Mouse (Mus musculus): Measurements from ENCODE around the gene Zfp292.
A peak's percentile ranks its signal among the peaks of the same experiment; 100 is the strongest.

Gene Zfp292

DNA sequence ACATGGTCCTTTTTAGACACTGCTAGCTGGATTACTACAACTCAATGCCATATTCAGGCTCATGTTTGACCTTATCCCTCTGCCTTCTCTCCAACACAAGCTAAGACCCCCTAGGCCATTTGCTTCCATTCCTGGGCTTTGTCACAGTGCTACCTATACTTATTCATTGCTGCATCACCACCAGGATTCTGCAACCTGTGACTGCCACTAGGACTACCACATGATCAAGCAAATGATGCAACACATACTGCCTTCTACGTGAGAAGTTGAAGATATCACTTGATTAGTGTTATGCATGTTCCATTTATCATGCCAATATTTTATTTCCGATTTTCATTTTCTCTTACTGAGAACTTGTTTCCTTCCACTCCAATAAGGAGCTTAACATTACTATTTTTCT, 84.8 kb downstream of the Zfp292 start:
- no peak for DNase-seq (ENCODE audit: low read depth, low spot score)

DNA sequence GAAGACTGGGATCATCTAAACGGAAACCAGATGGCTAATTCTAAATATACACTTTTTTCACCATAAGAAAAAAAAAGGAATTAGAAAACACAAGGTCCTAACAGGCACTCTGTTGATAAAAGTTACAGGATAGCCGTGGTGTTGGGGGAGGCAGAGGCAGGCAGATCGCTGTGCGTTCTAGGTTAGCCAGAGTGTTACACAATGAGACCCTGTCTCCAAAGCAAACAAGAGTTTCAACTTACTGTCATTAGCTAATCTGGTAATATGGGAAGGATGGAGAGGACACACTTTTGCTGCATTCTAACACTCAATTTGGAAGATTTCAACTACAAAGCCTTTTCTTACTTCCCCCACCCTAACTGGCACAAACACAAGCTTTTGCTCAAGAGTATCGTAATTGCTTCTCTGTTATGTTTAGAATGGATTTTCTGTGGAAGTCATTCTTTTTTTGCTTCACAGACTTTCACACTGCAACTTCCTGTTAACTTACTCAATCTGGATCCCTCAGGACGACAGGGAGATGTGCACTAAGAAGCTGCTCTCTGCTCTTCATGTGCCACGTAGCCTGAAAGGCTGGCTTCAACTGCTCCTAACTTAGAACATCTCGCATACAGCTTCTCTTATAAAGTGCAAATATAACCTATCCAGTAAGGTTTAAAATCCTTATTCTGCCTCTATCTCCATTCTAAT, 85.3 kb downstream of the Zfp292 start:
- no peak for DNase-seq (ENCODE audit: low read depth, low spot score)

DNA sequence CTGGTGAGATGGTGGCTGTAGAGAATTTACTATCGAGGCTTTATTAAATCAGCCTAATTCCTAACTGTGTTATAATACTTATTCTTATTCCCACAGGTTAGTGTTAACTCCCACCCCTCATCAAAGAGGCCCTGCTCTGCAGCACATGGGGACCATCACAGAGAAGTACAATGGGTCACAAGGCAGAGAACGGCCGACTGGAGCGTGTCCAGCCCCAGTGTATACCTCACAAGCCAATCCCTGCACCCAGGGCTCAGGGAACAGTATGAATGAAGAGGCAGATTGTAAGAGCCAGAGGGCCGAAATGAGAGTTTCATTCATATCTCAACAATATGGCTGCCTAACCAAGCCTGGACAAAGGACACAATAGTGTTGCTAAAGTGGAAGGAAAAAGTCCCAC, 86.5 kb downstream of the Zfp292 start:
- DNase-seq (ENCODE audit: low read depth, low spot score): no peak

DNA sequence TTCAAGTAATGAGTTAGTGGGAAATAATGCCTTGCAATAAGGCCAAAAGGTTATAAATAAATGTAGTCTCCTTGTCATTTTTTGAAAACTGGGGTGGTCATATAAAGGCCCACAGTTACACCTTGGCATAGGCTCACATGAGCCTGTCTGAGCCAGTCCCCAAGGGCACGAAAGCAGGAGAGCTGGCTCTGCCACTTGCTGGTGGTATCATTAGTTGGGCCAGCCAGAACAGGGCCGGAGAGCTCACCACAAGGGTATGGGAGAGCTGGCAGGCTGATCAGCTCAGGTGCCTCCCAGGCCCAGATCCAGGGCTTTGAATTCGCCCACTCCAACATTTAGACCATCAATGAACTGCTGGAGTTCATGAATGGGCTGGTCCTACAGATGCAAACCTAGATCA, 96.3 kb downstream of the Zfp292 start:
- no peak for DNase-seq (ENCODE audit: low read depth, low spot score)

DNA sequence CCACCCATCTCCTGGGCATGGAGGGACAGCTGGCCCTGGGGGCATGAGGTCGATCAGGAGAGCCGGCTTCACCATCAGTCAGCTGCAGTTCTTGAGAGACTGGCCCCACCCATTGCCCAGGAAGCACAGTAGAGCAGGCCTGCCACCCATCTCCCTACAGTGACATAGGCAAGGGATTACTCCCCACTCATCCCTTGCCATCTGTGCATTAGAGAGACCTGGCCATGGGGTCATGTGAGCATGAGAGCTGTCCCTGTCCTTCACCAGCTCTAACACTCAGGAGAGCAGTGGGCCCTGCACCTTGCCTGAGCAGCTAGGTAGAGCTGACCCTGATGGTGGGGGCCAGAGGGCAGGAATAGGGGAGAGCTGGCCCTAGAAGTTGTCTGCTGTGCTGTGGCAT, 97.1 kb downstream of the Zfp292 start:
- DNase-seq (ENCODE audit: low read depth, low spot score): no peak

DNA sequence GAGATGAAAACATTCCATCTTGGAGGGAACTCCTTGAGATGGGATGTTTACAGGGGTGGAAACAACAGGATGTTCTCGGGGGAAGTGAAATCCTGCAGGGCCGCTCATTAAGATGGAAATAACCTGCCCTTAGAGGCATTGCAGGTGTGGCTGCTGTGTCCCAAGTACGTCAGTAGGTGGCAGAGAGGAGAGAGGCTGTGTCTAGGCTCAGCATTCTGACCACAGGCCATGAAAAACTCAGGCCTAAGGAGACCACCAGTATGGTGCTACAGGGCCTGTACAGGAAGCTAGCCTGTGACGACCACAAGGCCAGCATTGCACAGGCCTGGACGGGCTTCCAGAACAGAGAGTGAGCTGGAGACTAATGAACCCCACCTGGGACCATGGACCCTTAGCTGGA, 97.9 kb downstream of the Zfp292 start:
- no peak for DNase-seq (ENCODE audit: low read depth, low spot score)

DNA sequence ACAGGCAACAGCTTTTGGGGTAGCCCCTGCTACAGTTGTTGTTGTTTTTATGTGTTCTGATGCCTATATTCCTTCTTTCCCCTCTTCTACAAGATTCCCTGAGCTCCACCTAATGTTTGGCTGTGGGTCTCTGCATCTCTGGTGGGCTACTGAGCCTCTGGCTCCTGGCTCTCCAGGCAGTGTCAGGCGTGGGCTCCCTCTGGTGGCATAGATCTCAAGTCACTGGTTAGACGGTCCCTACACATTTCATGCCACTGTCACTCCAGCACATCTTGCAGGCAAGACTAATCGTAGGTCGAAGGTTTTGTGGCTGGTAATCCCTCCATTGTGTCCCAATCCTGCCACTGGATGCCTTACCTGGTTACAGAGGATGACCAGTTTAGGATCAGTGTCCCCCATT, 100.0 kb downstream of the Zfp292 start:
- no peak for DNase-seq (ENCODE audit: low read depth, low spot score)

DNA sequence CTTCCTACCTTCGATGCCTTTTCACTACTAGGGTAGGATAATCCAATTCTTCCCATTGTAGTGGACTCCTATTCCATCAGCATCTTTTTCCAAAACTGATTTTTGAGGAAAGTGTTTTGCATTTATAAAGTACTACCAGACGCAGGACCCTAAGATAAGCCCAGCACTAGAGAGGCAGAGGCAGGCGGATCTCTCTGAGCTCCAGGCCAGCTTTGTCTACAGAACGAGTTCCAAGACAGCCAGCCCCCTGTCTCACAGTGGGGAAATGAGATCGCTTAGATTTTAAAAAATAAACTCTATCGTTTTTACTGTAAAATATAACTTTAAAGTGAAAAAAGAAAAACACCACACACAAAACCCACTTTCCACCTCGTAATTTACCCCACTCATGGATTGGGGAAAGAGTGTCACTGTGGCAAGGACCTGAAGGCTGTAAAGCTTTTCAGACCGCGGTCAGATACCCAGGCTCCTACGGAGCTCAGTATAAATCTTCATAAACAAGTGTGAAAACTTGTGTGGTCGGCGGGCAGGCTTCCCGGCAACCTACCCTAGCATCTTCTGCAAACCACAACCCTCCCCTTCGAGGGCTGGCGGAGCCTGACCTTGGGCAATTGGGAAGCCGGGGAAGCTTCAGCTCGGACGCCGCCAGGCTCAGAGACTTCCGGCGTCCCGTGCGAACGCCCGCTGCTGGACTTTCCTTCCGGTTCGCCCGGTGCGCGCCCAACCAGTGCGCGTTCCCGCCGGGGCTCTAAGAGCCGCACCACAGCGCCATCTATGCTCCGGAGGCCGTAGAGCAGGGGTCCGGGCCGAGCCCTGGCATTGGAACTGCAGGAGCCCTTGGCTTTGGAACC, 104.9 kb downstream of the Zfp292 start, which contains the start of gene Smim8:
Gene Smim8 (minus strand): TSS at position 747 of the 851 bp plus-strand sequence.
- DNase-seq (ENCODE audit: low read depth, low spot score): peak; percentile 87

DNA sequence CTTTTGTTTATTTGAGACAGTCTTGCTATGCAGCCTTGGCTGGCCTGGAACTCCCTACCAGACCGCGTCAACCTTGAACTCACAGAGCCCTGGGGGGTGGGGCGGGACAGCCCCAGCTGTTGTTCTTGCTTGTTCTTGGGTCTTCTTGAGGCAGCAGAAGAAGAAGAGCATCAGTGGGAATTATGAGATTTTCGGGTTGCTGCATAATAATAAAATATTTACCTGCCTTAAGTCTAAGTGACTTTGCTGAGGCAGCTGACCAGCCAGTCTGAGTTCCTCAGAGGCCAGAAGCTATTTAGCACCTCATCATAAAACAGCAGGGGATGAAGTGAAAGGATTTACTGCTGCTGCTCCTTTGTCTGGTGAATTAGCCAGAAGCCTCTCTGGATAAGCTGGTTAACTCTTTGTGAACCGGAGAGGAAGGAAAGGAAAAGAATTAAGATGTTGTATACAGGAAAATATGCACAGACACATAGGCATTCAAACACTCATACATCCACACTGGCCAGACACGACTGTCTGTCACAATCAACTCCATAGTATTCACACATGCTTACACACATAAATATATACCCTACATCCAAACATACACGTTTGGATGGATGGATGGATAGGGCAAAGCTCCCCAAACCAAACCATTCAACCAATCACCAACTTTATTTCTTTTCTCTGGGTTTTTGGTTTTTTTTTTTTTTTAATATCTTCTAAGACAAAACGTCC, 110.9 kb downstream of the Zfp292 start:
- peak; percentile 35 for DNase-seq (ENCODE audit: low read depth, low spot score)

DNA sequence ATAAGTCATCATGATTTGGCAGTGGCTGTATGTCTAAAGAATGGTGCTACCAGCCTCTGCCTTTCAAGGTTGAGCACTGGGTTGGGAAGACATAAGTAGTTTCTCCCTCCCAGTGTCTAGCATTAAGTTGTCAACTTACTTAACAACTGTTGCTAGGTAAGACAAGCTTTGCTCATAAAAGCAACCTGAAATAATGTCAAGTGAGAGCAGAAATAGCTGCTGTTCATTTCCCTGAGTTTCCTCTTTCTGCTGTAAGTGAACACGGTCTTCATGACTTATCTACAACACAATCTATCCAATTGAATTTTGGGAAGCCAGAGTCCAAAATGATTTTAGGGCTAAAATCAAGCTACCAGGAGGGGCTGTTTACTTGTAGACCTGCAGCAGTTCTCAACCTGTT, 126.6 kb downstream of the Zfp292 start, which contains the start of gene Gm136:
Gene Gm136 (minus strand): TSS at position 101 of the 400 bp plus-strand sequence.
- DNase-seq (ENCODE audit: low read depth, low spot score): no peak
